8 mouse cellular contexts compared by ENCODE assay signal in genomic region chr2:151996229-151997189, GRCm38 (mm10). TPM values are rescaled to one million over a fixed set of nuclear protein-coding genes. Genes with fewer than 3 reads are reported as not detected.
DNase-seq lines count a peak whose midpoint lies in the region; ATAC-seq lines count a peak whose summit lies in the region.

Gene Slc52a3 (plus strand): TSS chr2:151996511.

- 10% methylated on average over 35 of the region's 35 CpGs for WGBS in hindbrain, embryonic 14.5 days

- peak; percentile 60 for DNase-seq in Muller cell, postnatal 12 days (ENCODE audit: inconsistent ontology term)
- peak; percentile 93 to 96 for DNase-seq in cerebellum, postnatal 10 days
- DNase-seq in frontal cortex, postnatal 10 days (ENCODE audit: low spot score in 2 of 2) = peak; percentile 44 to 75
- peak; percentile 84 for DNase-seq in hindbrain, embryonic 14.5 days (ENCODE audit: low spot score)
- DNase-seq in layer of hippocampus, postnatal 25 days (ENCODE audit: extremely low spot score in 1 of 2, low spot score in 1 of 2) = peak; percentile 82 to 96
- DNase-seq in lung, postnatal 25 days (ENCODE audit: low spot score) = peak; percentile 93
- DNase-seq in right cerebral cortex, adult 18-20 months = peak; percentile 75
- DNase-seq in urinary bladder, postnatal 10 days (ENCODE audit: low spot score) = peak; percentile 79

- no peak within 1 kb of the TSS for H3K27ac ChIP-seq in hindbrain, embryonic 14.5 days

- H3K4me3 ChIP-seq in hindbrain, embryonic 14.5 days (replicated peaks; ENCODE audit: low read length) = no peak within 1 kb of the TSS

- peaks cover 45% of the 10 kb centered on the region for H3K27me3 ChIP-seq in hindbrain, embryonic 14.5 days (ENCODE audit: control insufficient read depth, insufficient read depth, low read length)

- H3K4me2 ChIP-seq in hindbrain, embryonic 14.5 days (replicated peaks) = 0 out of 2 replicates have a peak within 1 kb of the TSS, but pooled peaks have one; percentile 11

- ATAC-seq in hindbrain, embryonic 14.5 days (ENCODE audit: low FRiP score) = peak; percentile 21; the same call in 1 of the 2 replicates

- H3K4me1 ChIP-seq in hindbrain, embryonic 14.5 days (replicated peaks; ENCODE audit: control insufficient read depth, insufficient read depth, low read length) = no peaks in the 10 kb centered on the region; the same call in 1 of the 2 replicates

- no peaks in the 10 kb centered on the region for H3K36me3 ChIP-seq in hindbrain, embryonic 14.5 days (replicated peaks; ENCODE audit: control insufficient read depth, insufficient read depth)

- no peaks in the 10 kb centered on the region for H3K9me3 ChIP-seq in hindbrain, embryonic 14.5 days (ENCODE audit: control insufficient read depth, low read length)

- H3K9ac ChIP-seq in hindbrain, embryonic 14.5 days = no peak within 1 kb of the TSS

RNA-seq across cellular contexts. Expression of gene Slc52a3, which starts in this region (rescaled TPM):
- polyA plus RNA-seq in hindbrain, embryonic 14.5 days (2014; fragmentation: Nextera tagmentation; extraction: Ambion mirVana) = 0.73 and 1.4 TPM in 2 replicates
- 1 to 10 TPM; 2.6 TPM for total RNA-seq in layer of hippocampus, postnatal 25 days (2021)
